Mouse (Mus musculus): ENCODE measurements around the gene Calhm4.
"Not testable (repeated sequence)": the region's sequence is repeated elsewhere in the genome, so short reads cannot be mapped to it uniquely, and the experiment has no call there.

Calhm4 gene

GRCm38 (mm10) chr10:34044210-34044609 lies at the start of gene Calhm4:
Gene Calhm4 (minus strand): TSS chr10:34044310.
- DNase-seq (ENCODE audit: low spot score): no peak

GRCm38 (mm10) chr10:34091888-34092287 lies 47.8 kb upstream of the Calhm4 start:
- DNase-seq (ENCODE audit: low spot score): no peak

DNA sequence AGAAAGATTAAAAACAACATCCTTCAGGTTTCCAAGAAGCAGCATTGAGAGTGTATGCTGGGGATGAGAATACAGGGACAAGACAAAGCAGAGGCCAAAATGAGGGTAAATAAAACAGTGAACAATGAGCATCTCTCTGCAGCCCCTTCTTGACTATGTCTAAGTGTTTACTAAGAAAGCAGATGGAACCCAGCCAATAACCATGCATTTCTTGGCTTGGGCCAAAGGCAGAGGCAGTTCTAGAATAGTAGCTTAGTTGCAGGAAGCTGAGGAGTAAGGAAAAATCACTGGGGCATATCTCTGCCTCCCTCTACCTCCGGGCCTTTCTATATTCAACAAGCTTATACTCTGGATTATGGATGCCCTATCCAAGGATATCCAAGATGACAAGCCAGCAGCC lies 46.4 kb upstream of the Calhm4 start:
- no peak for DNase-seq (ENCODE audit: low spot score)

DNA sequence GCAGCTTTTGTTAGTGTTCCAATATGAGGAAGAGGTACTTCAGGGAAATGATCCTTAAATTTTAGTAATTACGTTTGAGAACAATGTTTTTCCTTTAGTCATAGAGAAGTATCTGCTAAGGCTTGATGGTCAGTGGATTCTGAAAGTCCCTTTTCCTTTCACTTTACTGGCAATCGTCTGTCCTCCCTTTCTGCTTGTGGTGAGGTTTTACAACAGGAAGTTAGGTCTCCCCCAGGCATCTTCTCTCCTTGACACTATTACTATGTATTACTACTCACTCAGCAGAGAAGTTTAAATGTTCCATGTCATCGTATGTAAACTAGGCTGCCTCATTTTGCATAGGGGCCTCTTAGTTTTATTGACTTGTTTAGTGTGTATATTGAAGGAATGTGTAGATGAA lies 45.4 kb upstream of the Calhm4 start:
- DNase-seq (ENCODE audit: low spot score): no peak

- DNase-seq (ENCODE audit: low spot score): no peak
These were observed 44.4 kb upstream of the Calhm4 start for GRCm38 (mm10) chr10:34088515-34088914.

- no peak for DNase-seq (ENCODE audit: low spot score)
These were observed 42.4 kb upstream of the Calhm4 start for GRCm38 (mm10) chr10:34086514-34086913.

DNA sequence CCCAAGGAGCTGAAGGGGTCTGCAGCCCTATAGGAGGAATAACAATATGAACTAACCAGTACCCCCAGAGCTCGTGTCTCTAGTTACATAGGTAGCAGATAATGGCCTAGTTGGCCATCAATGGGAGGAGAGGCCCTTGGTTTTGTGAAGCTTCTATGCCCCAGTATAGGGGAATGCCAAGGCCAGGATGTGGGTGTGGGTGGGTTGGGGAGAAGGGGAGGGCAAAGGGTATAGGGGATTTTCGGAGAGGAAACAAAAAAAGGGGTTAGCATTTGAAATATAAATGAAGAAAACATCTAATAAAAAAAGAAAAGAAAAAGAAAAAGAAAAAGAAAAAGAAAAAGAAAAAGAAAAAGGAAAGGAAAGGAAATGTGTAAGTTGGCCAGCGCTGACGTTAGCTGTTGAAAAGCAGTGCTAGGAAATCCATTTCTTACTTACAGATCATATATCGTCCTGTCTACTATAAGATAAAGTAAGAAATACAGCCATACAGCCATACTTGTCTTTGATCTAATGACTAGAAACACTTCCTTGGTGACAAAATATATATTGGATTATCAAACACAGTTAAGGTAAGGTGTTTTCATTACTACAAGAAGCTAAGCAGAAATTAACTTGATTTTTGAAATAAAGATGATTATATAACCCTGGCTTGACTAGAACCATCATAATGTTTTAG lies 30.6 kb upstream of the Calhm4 start:
- no peak for DNase-seq (ENCODE audit: low spot score)

- DNase-seq (ENCODE audit: low spot score): no peak
These were observed 27.5 kb upstream of the Calhm4 start for GRCm38 (mm10) chr10:34071650-34072049.

- peak; percentile 12 for DNase-seq (ENCODE audit: low spot score)
These were observed 26.9 kb upstream of the Calhm4 start for GRCm38 (mm10) chr10:34070999-34071492.

DNA sequence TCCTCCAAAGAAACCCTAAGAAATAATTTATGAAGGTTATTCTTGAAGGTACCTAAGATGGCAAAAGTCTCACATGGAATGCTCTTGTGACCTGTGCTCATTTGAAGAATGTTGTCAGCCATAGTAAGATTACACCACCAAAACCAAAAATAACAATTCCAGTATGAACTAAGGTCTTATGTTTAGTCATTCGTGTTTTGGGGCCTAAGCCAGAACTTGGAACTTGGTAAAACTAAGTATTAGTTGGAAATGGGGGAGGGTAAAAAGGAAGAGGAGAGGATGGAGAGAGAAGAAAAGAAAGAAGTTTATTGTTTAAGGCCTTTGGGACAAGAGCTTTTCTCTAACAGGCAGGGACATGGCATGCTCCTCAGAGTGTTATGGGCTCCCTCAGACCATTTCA lies 25.5 kb upstream of the Calhm4 start:
- DNase-seq (ENCODE audit: low spot score): no peak

GRCm38 (mm10) chr10:34066591-34066990 lies 22.5 kb upstream of the Calhm4 start:
- no peak for DNase-seq (ENCODE audit: low spot score)

DNA sequence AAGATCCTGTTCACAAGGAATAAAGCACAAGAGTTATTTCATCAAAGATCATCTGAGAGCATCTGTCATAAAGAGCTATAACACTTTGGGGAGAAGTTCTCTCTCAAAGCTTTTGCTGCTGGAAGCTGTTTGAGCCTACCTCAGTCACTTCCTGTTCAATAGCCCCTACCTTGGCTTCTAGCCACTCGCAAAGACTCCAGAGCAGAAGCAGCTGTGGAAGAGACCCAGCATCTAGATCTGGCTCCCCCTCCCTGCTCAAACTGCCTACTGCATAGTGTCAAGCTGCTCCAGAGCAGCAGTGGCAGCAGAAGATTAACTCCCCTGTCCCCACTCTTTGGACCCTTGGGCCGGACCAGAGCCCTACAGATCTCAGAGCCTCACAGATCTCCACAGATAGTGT lies 9.9 kb upstream of the Calhm4 start:
- DNase-seq (ENCODE audit: low spot score): no peak

DNA sequence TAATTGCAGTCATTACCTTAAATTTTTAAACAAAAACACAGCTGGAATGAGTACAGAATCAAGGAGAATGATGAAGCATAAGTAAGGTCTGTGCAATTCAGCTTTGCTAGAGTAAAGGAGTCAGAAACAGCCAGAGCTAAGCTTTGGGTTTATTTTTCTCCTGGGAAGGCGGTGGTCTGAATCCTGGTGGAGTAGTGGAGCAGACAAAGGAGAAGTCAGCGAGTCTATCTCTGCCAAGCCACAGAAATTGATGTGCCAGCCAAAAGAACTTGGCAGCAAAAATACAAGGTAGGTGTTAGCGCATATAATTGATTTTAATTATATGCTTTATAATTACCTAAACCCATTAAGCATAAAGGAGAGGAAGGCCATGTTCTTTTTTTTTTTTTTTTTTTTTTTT lies 6.7 kb downstream of the Calhm4 start, which contains the start of gene Trappc3l:
Gene Trappc3l (plus strand): TSS at position 197 of the 400 bp plus-strand sequence.
- no peak for DNase-seq (ENCODE audit: low spot score)

DNA sequence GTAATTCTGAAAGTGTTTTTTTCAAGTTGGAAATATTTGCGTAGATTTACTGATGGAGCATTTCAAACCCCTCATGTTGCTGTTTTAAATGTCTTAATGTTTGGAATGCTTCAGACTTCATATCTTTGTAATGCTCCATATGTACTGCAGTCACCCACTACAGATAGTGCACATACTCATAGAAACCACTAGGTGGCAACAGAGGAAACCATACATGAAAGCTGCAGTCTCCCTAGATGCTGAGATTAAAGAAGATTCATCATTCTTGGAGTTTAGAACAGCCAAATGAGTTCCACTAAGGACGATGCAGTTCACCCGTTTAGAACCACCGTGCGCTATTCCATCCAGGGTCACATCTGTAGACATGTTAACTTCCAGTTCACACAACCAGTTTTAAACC lies 7.5 kb downstream of the Calhm4 start:
- DNase-seq (ENCODE audit: low spot score): peak; percentile 81

- peak; percentile 85 for DNase-seq (ENCODE audit: low spot score)
These were observed 10.3 kb downstream of the Calhm4 start for GRCm38 (mm10) chr10:34033630-34034305.

DNA sequence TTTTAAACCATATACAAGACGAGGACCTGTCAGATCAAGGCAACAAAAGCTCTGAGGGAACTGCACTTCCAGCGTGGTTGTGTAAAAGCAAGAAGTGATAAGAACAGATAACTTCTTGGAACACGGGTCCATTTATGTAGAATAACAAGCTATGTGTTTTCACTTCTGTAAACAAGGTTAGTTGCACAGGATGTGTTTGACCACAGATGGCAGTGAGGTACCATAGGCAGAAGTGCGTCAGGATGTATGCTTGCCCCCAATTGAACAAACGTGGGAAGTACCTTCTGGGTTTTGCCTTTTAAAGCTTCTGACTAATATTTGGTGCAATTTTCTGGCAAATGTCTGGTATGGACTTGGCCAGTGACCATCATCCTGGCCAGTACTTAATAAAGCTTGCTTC lies 13.8 kb downstream of the Calhm4 start:
- DNase-seq (ENCODE audit: low spot score): no peak

DNA sequence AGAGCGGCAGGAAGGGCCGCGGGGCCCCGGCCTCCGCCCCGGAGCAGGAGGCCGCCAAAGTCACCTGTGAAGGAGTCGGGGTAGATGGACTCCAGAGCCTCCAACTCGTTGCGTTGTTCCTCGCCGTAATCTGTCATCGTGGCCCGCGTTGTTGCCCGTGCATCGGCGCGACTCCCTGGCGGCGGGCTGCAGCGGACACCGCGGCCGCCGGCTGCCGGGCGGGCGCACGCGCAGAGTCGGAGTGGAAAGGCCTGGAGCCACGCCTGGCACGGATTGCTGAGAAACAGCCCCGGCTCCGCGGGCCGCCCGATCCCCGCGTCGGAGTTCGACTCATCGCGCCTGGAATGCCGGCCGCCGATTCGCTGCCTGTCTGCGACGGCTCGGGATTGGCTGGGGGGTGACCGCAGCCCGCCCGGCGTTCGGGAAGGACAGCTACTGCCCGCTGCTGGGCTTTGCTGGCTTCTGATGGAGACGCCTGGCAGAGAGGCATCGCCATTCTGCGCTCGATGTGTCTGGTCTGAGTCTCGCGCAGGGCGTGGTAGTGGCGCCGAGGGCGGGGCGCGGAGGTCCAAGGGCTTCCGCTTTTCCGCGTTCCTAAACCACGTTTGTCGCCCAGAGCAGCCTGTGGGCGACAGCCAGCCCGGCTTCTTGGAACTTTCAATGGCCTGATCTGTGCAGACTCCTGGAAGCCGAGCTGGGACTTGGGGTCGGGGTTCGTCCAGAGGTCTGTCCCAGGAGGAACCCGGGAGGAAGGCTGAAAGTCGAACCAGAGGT lies 24.6 kb downstream of the Calhm4 start, which contains the start of gene Rwdd1:
Gene Rwdd1 (minus strand): TSS at position 323 of the 774 bp plus-strand sequence.
- peak; percentile 97 for DNase-seq (ENCODE audit: low spot score)

DNA sequence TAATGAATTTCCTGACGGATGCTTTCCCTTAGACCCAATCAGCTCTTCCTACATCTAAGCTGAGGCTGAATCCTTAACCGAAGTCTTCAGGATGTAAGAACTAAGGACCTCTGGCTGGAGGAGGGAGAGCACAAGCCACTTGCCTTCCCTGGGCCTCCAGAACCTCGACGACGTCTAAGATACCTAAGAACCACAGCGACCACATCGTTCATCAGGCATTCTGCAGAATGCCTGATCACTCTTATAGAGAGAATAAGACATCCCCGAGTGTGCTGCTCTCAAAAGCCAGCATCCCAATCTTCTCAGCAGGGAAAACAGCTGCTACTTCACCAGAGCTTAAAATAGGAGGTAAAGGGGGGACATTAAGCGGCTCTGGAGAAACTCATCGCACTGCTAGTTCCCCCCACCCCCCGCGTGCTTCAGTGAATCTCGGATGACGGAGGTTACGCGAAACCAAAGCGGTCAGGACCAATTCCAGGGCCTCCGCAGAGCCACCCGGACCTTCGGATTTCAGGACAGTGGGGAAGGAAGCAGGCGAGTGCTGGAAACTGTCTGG lies 25.3 kb downstream of the Calhm4 start:
- DNase-seq (ENCODE audit: low spot score): peak; percentile 41

- no peak for DNase-seq (ENCODE audit: low spot score)
These were observed 30.9 kb downstream of the Calhm4 start for GRCm38 (mm10) chr10:34013241-34013640.

GRCm38 (mm10) chr10:34012581-34012980 lies 31.5 kb downstream of the Calhm4 start:
- DNase-seq (ENCODE audit: low spot score): no peak

GRCm38 (mm10) chr10:33998397-33998796 lies 45.7 kb downstream of the Calhm4 start:
- DNase-seq (ENCODE audit: low spot score): no peak

GRCm38 (mm10) chr10:33996686-33997085 lies 47.4 kb downstream of the Calhm4 start:
- not testable (repeated sequence) for DNase-seq (ENCODE audit: low spot score)

Data from retina, embryonic 14.5 days (tissue).